Mouse (Mus musculus): Measurements from ENCODE around the gene Srsf4. TPM values are rescaled to one million over a fixed set of nuclear protein-coding genes. Genes with fewer than 3 reads are reported as not detected.

Gene Srsf4
- total and polyA plus RNA-seq, 3 experiments, result 14.5 to 105 (median 47.2) TPM

GRCm38 (mm10) chr4:131824939-131825338 is 48.5 kb upstream of the Srsf4 start:
- no peak overlapping the region for H3K4me2 ChIP-seq (ENCODE audit: insufficient read depth, low read depth, poor library complexity, severe bottlenecking)
- H3K9ac ChIP-seq (ENCODE audit: insufficient read depth, low read depth), result no peak overlapping the region
- no peaks in the 10 kb centered on the region for H3K9me3 ChIP-seq (replicated peaks; ENCODE audit: low read length)
- dilution Hi-C loops (cut with MboI; ENCODE audit: extremely low pct_ligation_motif_present, extremely low pct_unique_long_range_greater_than_20kb, low sequenced_read_pairs), result no loop called here
- no peak overlapping the region for H3K4me3 ChIP-seq (replicated peaks in 1 of 3; ENCODE audit: low read depth in 2 of 3, low read length in 2 of 3, poor library complexity in 1 of 3)
- H3K4me1 ChIP-seq (ENCODE audit: control insufficient read depth in 1 of 2, insufficient read depth in 2 of 2), result no peaks in the 10 kb centered on the region
- H3K36me3 ChIP-seq (replicated peaks in 1 of 2; ENCODE audit: control insufficient read depth in 1 of 2, insufficient read depth in 1 of 2, low read length in 1 of 2), result no peaks in the 10 kb centered on the region
- TF ChIP-seq HCFC1 (IDR thresholded peaks at IDR 0.05; ENCODE audit: low read depth, low read length) (no peak), NELFE (IDR thresholded peaks at IDR 0.05; ENCODE audit: low read depth, low read length) (no peak), NRF1 (IDR thresholded peaks at IDR 0.05; ENCODE audit: low read depth, low read length) (no peak), ZNF384 (IDR thresholded peaks at IDR 0.05; ENCODE audit: low read depth, low read length) (no peak), POLR2A (IDR thresholded peaks at IDR 0.05; ENCODE audit: low read depth, low read length) (no peak), E2F4 (IDR thresholded peaks at IDR 0.05; ENCODE audit: insufficient replicate concordance, low read depth, low read length) (no peak), RCOR1 (conservative IDR thresholded peaks at IDR 0.05; ENCODE audit: low read depth, low read length) (no peak)
- H3K79me2 ChIP-seq (replicated peaks; ENCODE audit: control insufficient read depth, extremely low read depth, insufficient read depth, poor library complexity, severe bottlenecking), result no peaks in the 10 kb centered on the region
- H3K27me3 ChIP-seq (replicated peaks), result peaks cover 90% of the 10 kb centered on the region
- in situ Hi-C loops (cut with MboI; ENCODE audit: low pct_ligation_motif_present, low pct_unique_long_range_greater_than_20kb, low sequenced_read_pairs), result no loop called here
- no peak for DNase-seq (ENCODE audit: extremely low read depth)
- H3K27ac ChIP-seq (ENCODE audit: insufficient read depth, low read depth), result no peak overlapping the region

- Histone ChIP-seq H3K9me3 (replicated peaks; ENCODE audit: low read length) (no peaks in the 10 kb centered on the region), H3K27me3 (replicated peaks) (peaks cover 90% of the 10 kb centered on the region), H3K36me3 (replicated peaks in 1 of 2; ENCODE audit: control insufficient read depth in 1 of 2, insufficient read depth in 1 of 2, low read length in 1 of 2) (no peaks in the 10 kb centered on the region), H3K4me1 (ENCODE audit: control insufficient read depth in 1 of 2, insufficient read depth in 2 of 2) (no peaks in the 10 kb centered on the region), H3K27ac (ENCODE audit: insufficient read depth, low read depth) (no peak overlapping the region), H3K4me2 (ENCODE audit: insufficient read depth, low read depth, poor library complexity, severe bottlenecking) (no peak overlapping the region), H3K9ac (ENCODE audit: insufficient read depth, low read depth) (no peak overlapping the region), H3K4me3 (replicated peaks in 1 of 3; ENCODE audit: low read depth in 2 of 3, low read length in 2 of 3, poor library complexity in 1 of 3) (no peak overlapping the region), H3K79me2 (replicated peaks; ENCODE audit: control insufficient read depth, extremely low read depth, insufficient read depth, poor library complexity, severe bottlenecking) (no peaks in the 10 kb centered on the region)
- TF ChIP-seq SMC3 (IDR thresholded peaks at IDR 0.05; ENCODE audit: low read depth, low read length) (peak; percentile 43; the same call in 1 of the 2 replicates), RAD21 (IDR thresholded peaks at IDR 0.05; ENCODE audit: low read depth, low read length) (peak; percentile 32), E2F4 (IDR thresholded peaks at IDR 0.05; ENCODE audit: insufficient replicate concordance, low read depth, low read length) (no peak), TCF12 (IDR thresholded peaks at IDR 0.05; ENCODE audit: low read depth, low read length) (no peak), CHD2 (IDR thresholded peaks at IDR 0.05; ENCODE audit: low read length) (no peak), JUND (conservative IDR thresholded peaks at IDR 0.05; ENCODE audit: low read depth, low read length) (no peak), MAX (IDR thresholded peaks at IDR 0.05; ENCODE audit: low read length) (no peak), ETS1 (conservative IDR thresholded peaks at IDR 0.05; ENCODE audit: low read depth, low read length) (no peak), CTCF (conservative IDR thresholded peaks at IDR 0.05 in 1 of 2, IDR thresholded peaks at IDR 0.05 in 1 of 2; ENCODE audit: low read depth in 2 of 2, low read length in 2 of 2) (peak; percentile 44 to 67; a peak in 3 of 4 replicates), MAZ (IDR thresholded peaks at IDR 0.05; ENCODE audit: low read depth, low read length) (no peak), USF2 (conservative IDR thresholded peaks at IDR 0.05; ENCODE audit: low read depth, low read length) (no peak)
- peak; percentile 50 for DNase-seq (ENCODE audit: extremely low read depth)
- in situ Hi-C loops (cut with MboI; ENCODE audit: low pct_ligation_motif_present, low pct_unique_long_range_greater_than_20kb, low sequenced_read_pairs) (no loop called here), dilution Hi-C loops (cut with MboI; ENCODE audit: extremely low pct_ligation_motif_present, extremely low pct_unique_long_range_greater_than_20kb, low sequenced_read_pairs) (no loop called here)
These were observed 47.6 kb upstream of the Srsf4 start for GRCm38 (mm10) chr4:131825830-131826229.
